Mouse (Mus musculus) thymus, adult 2 months (tissue): ENCODE measurements around the gene Brk1.

Experiments
- CTCF ChIP-seq: fragments of 200-500 bp; IDR thresholded peaks from 2 replicates; pipeline ENCODE4 v1.5.1; 2012; ENCODE audit warnings: mild to moderate bottlenecking, control low read depth, low read length, moderate library complexity, borderline replicate concordance; ENCODE audit not compliant: control insufficient read depth, poor library complexity, insufficient read depth; ENCODE audit errors: extremely low read depth
- POLR2A ChIP-seq: fragments of 200-500 bp; IDR thresholded peaks from 2 replicates; pipeline ENCODE4 v1.6.1; 2012; ENCODE audit warnings: mild to moderate bottlenecking, low read length, control low read depth, moderate library complexity; ENCODE audit not compliant: control insufficient read depth, poor library complexity, insufficient read depth; ENCODE audit errors: extremely low read depth

- no peak for TF ChIP-seq CTCF
- TF ChIP-seq POLR2A: no peak
Measured at GRCm38 (mm10) chr6:113583023-113583422, 21.5 kb upstream of the Brk1 start.
